8 mouse cellular contexts compared by ENCODE assay signal in genomic region chr8:113636280-113636628, GRCm38 (mm10). TPM values are rescaled to one million over a fixed set of nuclear protein-coding genes. Genes with fewer than 3 reads are reported as not detected.
DNase-seq lines count a peak whose midpoint lies in the region; ATAC-seq and TF ChIP-seq lines count a peak whose summit lies in the region.

No protein-coding gene starts in this region.

- intact Hi-C loops in heart, postnatal 25 days (cut with DNase I), result no loop called here

- no peak for ATAC-seq in heart, postnatal 0 days (ENCODE audit: insufficient read depth, low read depth)
- no peak for ATAC-seq in midbrain, embryonic 15.5 days (replicated peaks)
- ATAC-seq in frontal cortex, adult (ENCODE audit: low TSS enrichment), result no peak
- ATAC-seq in inflammation-experienced regulatory T-cells, adult 6 months, result no peak

- WGBS in heart, postnatal 0 days, result 40% methylated on average over 5 of the region's 5 CpGs
- 38% methylated on average over 5 of the region's 5 CpGs for WGBS in midbrain, embryonic 15.5 days

- TF ChIP-seq EP300 in heart, postnatal 0 days (IDR thresholded peaks at IDR 0.05; ENCODE audit: low read depth), result no peak

- H3K27me3 ChIP-seq in heart, postnatal 0 days (ENCODE audit: control insufficient read depth, insufficient read depth, low read length), result no peaks in the 10 kb centered on the region
- H3K27me3 ChIP-seq in midbrain, embryonic 15.5 days (replicated peaks), result no peaks in the 10 kb centered on the region

- no peaks in the 10 kb centered on the region for H3K9me3 ChIP-seq in heart, postnatal 0 days (replicated peaks; ENCODE audit: control insufficient read depth, low read length)
- no peaks in the 10 kb centered on the region for H3K9me3 ChIP-seq in midbrain, embryonic 15.5 days

- H3K9ac ChIP-seq in heart, postnatal 0 days (replicated peaks; ENCODE audit: low read depth, low read length), result peak overlapping the region; percentile 66
- H3K9ac ChIP-seq in midbrain, embryonic 15.5 days, result peak overlapping the region; percentile 60

- peaks cover 31% of the 10 kb centered on the region for H3K36me3 ChIP-seq in heart, postnatal 0 days (replicated peaks; ENCODE audit: control insufficient read depth, insufficient read depth, low read length)
- peaks cover 2% of the 10 kb centered on the region; the same call in 1 of the 2 replicates for H3K36me3 ChIP-seq in midbrain, embryonic 15.5 days (replicated peaks)

- peak overlapping the region; percentile 76 for H3K4me3 ChIP-seq in heart, postnatal 0 days (ENCODE audit: low read depth, low read length)
- H3K4me3 ChIP-seq in midbrain, embryonic 15.5 days, result peak overlapping the region; percentile 67

- peaks cover 13% of the 10 kb centered on the region for H3K4me1 ChIP-seq in heart, postnatal 0 days (ENCODE audit: control insufficient read depth, insufficient read depth)
- peaks cover 21% of the 10 kb centered on the region for H3K4me1 ChIP-seq in midbrain, embryonic 15.5 days

- DNase-seq in heart, postnatal 0 days (ENCODE audit: low spot score), result no peak
- no peak for DNase-seq in heart, postnatal 25 days (ENCODE audit: low spot score)
- peak; percentile 21 for DNase-seq in adipocyte (ENCODE audit: low spot score)
- DNase-seq in induced T-regulatory cell, adult 2 months (ENCODE audit: low read depth), result peak; percentile 54
- DNase-seq in frontal cortex, postnatal 36 days (ENCODE audit: low spot score in 2 of 2), result no peak

- H3K4me2 ChIP-seq in heart, postnatal 0 days (ENCODE audit: low read depth, low read length), result peak overlapping the region; percentile 99
- peak overlapping the region; percentile 90 for H3K4me2 ChIP-seq in midbrain, embryonic 15.5 days

- H3K27ac ChIP-seq in heart, postnatal 0 days (ENCODE audit: low read depth), result peak overlapping the region; percentile 95
- H3K27ac ChIP-seq in midbrain, embryonic 15.5 days, result 0 out of 2 replicates have a peak overlapping the region, but pooled peaks have one; percentile 94

- TF ChIP-seq CTCF in heart, postnatal 0 days (IDR thresholded peaks at IDR 0.05; ENCODE audit: low read depth), result no peak

RNA-seq across cellular contexts. Expression of gene Mon1b, which starts 0.9 kb away (rescaled TPM):
- total RNA-seq in heart, postnatal 0 days (2014; rRNA removed; ENCODE audit: low replicate concordance), result 3.5 and 8.2 TPM in 2 replicates
- polyA plus RNA-seq in heart, postnatal 0 days (2015; fragmentation: Nextera tagmentation; extraction: Ambion mirVana), result 2.0 and 2.3 TPM in 2 replicates
- 1 to 10 TPM; 6.0 to 6.3 TPM for total RNA-seq in heart, postnatal 25 days (2021)
- polyA plus RNA-seq in midbrain, embryonic 15.5 days (2015; fragmentation: Nextera tagmentation; extraction: Ambion mirVana), result 12.6 and 13.2 TPM in 2 replicates
- 10 to 100 TPM; 11.5 to 18.2 (median 13.1) TPM for polyA plus RNA-seq in inflammation-experienced regulatory T-cells, adult 6 months (2017; shearing (Covaris generic))

RNA-seq across cellular contexts. Expression of gene Syce1l, which starts 6.8 kb away (rescaled TPM):
- total RNA-seq in heart, postnatal 0 days (2014; rRNA removed; ENCODE audit: low replicate concordance), result not detected in 2 replicates
- polyA plus RNA-seq in heart, postnatal 0 days (2015; fragmentation: Nextera tagmentation; extraction: Ambion mirVana), result not detected in 2 replicates
- not detected for total RNA-seq in heart, postnatal 25 days (2021)
- polyA plus RNA-seq in midbrain, embryonic 15.5 days (2015; fragmentation: Nextera tagmentation; extraction: Ambion mirVana), result not detected in 2 replicates
- polyA plus RNA-seq in inflammation-experienced regulatory T-cells, adult 6 months (2017; shearing (Covaris generic)), result not detected

Comparison
In these comparisons a context has a peak if more than half of its experiments do, and no peak if none do; other contexts are left out.
1. DNase-seq: peak in adipocyte (single experiment) and induced T-regulatory cell, adult 2 months (single experiment); none in heart, postnatal 0 days (single experiment), heart, postnatal 25 days (single experiment) and frontal cortex, postnatal 36 days (0 of 2).